Mouse (Mus musculus): ENCODE results near the gene Wdr6. TPM values are rescaled to one million over a fixed set of nuclear protein-coding genes. Genes with fewer than 3 reads are reported as not detected.
"Not testable (repeated sequence)": the region's sequence is repeated elsewhere in the genome, so short reads cannot be mapped to it uniquely, and the experiment has no call there.

Gene Wdr6
- polyA plus RNA-seq (2014; fragmentation: Nextera tagmentation; extraction: Ambion mirVana), result 82.0 and 95.0 TPM in 2 replicates

GRCm38 (mm10) chr9:108578545-108579343 lies at the start of gene Wdr6:
Gene Wdr6, minus strand, starts transcription at chr9:108578739.
- DNase-seq (ENCODE audit: low spot score) (peak; percentile 92), ATAC-seq (replicated peaks; ENCODE audit: low FRiP score, low TSS enrichment, low read depth) (peak; percentile 96)
- Histone ChIP-seq H3K9ac (ENCODE audit: low read length) (peak within 1 kb of the TSS; percentile 74), H3K36me3 (ENCODE audit: control insufficient read depth, insufficient read depth, low read length) (peaks cover 26% of the 10 kb centered on the region), H3K27me3 (replicated peaks; ENCODE audit: control insufficient read depth, insufficient read depth, low read length) (no peaks in the 10 kb centered on the region), H3K4me2 (ENCODE audit: low read length) (peak within 1 kb of the TSS; percentile 81), H3K9me3 (ENCODE audit: control insufficient read depth, low read length) (no peaks in the 10 kb centered on the region), H3K4me3 (ENCODE audit: low read depth, low read length) (peak within 1 kb of the TSS; percentile 70), H3K4me1 (replicated peaks; ENCODE audit: control insufficient read depth, insufficient read depth, low read length) (peaks cover 30% of the 10 kb centered on the region), H3K27ac (ENCODE audit: low read depth) (peak within 1 kb of the TSS; percentile 91)
- 5% methylated on average over 51 of the region's 51 CpGs for WGBS

GRCm38 (mm10) chr9:108628141-108628540 lies 49.6 kb upstream of the Wdr6 start:
- ATAC-seq (replicated peaks; ENCODE audit: low FRiP score, low TSS enrichment, low read depth) (no peak), DNase-seq (ENCODE audit: low spot score) (no peak)
- Histone ChIP-seq H3K9me3 (ENCODE audit: control insufficient read depth, low read length) (no peaks in the 10 kb centered on the region), H3K27ac (ENCODE audit: low read depth) (no peak overlapping the region), H3K27me3 (replicated peaks; ENCODE audit: control insufficient read depth, insufficient read depth, low read length) (no peaks in the 10 kb centered on the region), H3K36me3 (ENCODE audit: control insufficient read depth, insufficient read depth, low read length) (peaks cover 30% of the 10 kb centered on the region), H3K9ac (ENCODE audit: low read length) (no peak overlapping the region), H3K4me3 (ENCODE audit: low read depth, low read length) (no peak overlapping the region), H3K4me1 (replicated peaks; ENCODE audit: control insufficient read depth, insufficient read depth, low read length) (no peaks in the 10 kb centered on the region), H3K4me2 (ENCODE audit: low read length) (no peak overlapping the region)
- 82% methylated on average over 4 of the region's 4 CpGs for WGBS

- Histone ChIP-seq H3K36me3 (ENCODE audit: control insufficient read depth, insufficient read depth, low read length) (peaks cover 28% of the 10 kb centered on the region), H3K9ac (ENCODE audit: low read length) (no peak overlapping the region), H3K27ac (ENCODE audit: low read depth) (no peak overlapping the region), H3K9me3 (ENCODE audit: control insufficient read depth, low read length) (no peaks in the 10 kb centered on the region), H3K4me2 (ENCODE audit: low read length) (no peak overlapping the region), H3K27me3 (replicated peaks; ENCODE audit: control insufficient read depth, insufficient read depth, low read length) (no peaks in the 10 kb centered on the region), H3K4me1 (replicated peaks; ENCODE audit: control insufficient read depth, insufficient read depth, low read length) (no peaks in the 10 kb centered on the region), H3K4me3 (ENCODE audit: low read depth, low read length) (no peak overlapping the region)
- ATAC-seq (replicated peaks; ENCODE audit: low FRiP score, low TSS enrichment, low read depth), result no peak
- WGBS, result 70% methylated on average over 2 of the region's 2 CpGs
- no peak for DNase-seq (ENCODE audit: low spot score)
Measured at GRCm38 (mm10) chr9:108626498-108626897, 48.0 kb upstream of the Wdr6 start.

GRCm38 (mm10) chr9:108617301-108617700 lies 38.8 kb upstream of the Wdr6 start:
- Histone ChIP-seq H3K36me3 (ENCODE audit: control insufficient read depth, insufficient read depth, low read length) (peaks cover 73% of the 10 kb centered on the region), H3K9ac (ENCODE audit: low read length) (no peak overlapping the region), H3K4me2 (ENCODE audit: low read length) (no peak overlapping the region), H3K9me3 (ENCODE audit: control insufficient read depth, low read length) (no peaks in the 10 kb centered on the region), H3K4me3 (ENCODE audit: low read depth, low read length) (no peak overlapping the region), H3K4me1 (replicated peaks; ENCODE audit: control insufficient read depth, insufficient read depth, low read length) (no peaks in the 10 kb centered on the region), H3K27me3 (replicated peaks; ENCODE audit: control insufficient read depth, insufficient read depth, low read length) (no peaks in the 10 kb centered on the region), H3K27ac (ENCODE audit: low read depth) (no peak overlapping the region)
- ATAC-seq (replicated peaks; ENCODE audit: low FRiP score, low TSS enrichment, low read depth) (no peak), DNase-seq (ENCODE audit: low spot score) (no peak)
- WGBS, result 83% methylated on average over 1 of the region's 1 CpGs

- Histone ChIP-seq H3K27me3 (replicated peaks; ENCODE audit: control insufficient read depth, insufficient read depth, low read length) (no peaks in the 10 kb centered on the region), H3K36me3 (ENCODE audit: control insufficient read depth, insufficient read depth, low read length) (peaks cover 98% of the 10 kb centered on the region), H3K9ac (ENCODE audit: low read length) (no peak overlapping the region), H3K9me3 (ENCODE audit: control insufficient read depth, low read length) (no peaks in the 10 kb centered on the region), H3K4me2 (ENCODE audit: low read length) (no peak overlapping the region), H3K27ac (ENCODE audit: low read depth) (no peak overlapping the region), H3K4me1 (replicated peaks; ENCODE audit: control insufficient read depth, insufficient read depth, low read length) (no peaks in the 10 kb centered on the region), H3K4me3 (ENCODE audit: low read depth, low read length) (no peak overlapping the region)
- 95% methylated on average over 10 of the region's 10 CpGs for WGBS
- no peak for DNase-seq (ENCODE audit: low spot score)
- ATAC-seq (replicated peaks; ENCODE audit: low FRiP score, low TSS enrichment, low read depth), result no peak
Measured at GRCm38 (mm10) chr9:108611488-108611887, 32.9 kb upstream of the Wdr6 start.

- DNase-seq (ENCODE audit: low spot score), result no peak
- H3K27ac ChIP-seq (ENCODE audit: low read depth), result no peak overlapping the region
- WGBS, result 88% methylated on average over 4 of the region's 4 CpGs
- H3K9ac ChIP-seq (ENCODE audit: low read length), result no peak overlapping the region
- H3K4me2 ChIP-seq (ENCODE audit: low read length), result no peak overlapping the region
- H3K27me3 ChIP-seq (replicated peaks; ENCODE audit: control insufficient read depth, insufficient read depth, low read length), result no peaks in the 10 kb centered on the region
- H3K9me3 ChIP-seq (ENCODE audit: control insufficient read depth, low read length), result no peaks in the 10 kb centered on the region
- no peaks in the 10 kb centered on the region for H3K4me1 ChIP-seq (replicated peaks; ENCODE audit: control insufficient read depth, insufficient read depth, low read length)
- ATAC-seq (replicated peaks; ENCODE audit: low FRiP score, low TSS enrichment, low read depth), result no peak
- H3K4me3 ChIP-seq (ENCODE audit: low read depth, low read length), result no peak overlapping the region
- peaks cover 97% of the 10 kb centered on the region for H3K36me3 ChIP-seq (ENCODE audit: control insufficient read depth, insufficient read depth, low read length)
Measured at GRCm38 (mm10) chr9:108608889-108609288, 30.4 kb upstream of the Wdr6 start.

- not testable (repeated sequence) for H3K27me3 ChIP-seq (replicated peaks; ENCODE audit: control insufficient read depth, insufficient read depth, low read length); H3K4me1 ChIP-seq (replicated peaks; ENCODE audit: control insufficient read depth, insufficient read depth, low read length); H3K9me3 ChIP-seq (ENCODE audit: control insufficient read depth, low read length); H3K4me2 ChIP-seq (ENCODE audit: low read length); H3K9ac ChIP-seq (ENCODE audit: low read length); ATAC-seq (replicated peaks; ENCODE audit: low FRiP score, low TSS enrichment, low read depth); DNase-seq (ENCODE audit: low spot score); H3K4me3 ChIP-seq (ENCODE audit: low read depth, low read length); H3K27ac ChIP-seq (ENCODE audit: low read depth)
- WGBS, result 87% methylated on average over 5 of the region's 5 CpGs
- H3K36me3 ChIP-seq (ENCODE audit: control insufficient read depth, insufficient read depth, low read length), result peaks cover 97% of the 10 kb centered on the region
Measured at GRCm38 (mm10) chr9:108607929-108608328, 29.4 kb upstream of the Wdr6 start.

- WGBS, result 78% methylated on average over 4 of the region's 4 CpGs
- H3K9ac ChIP-seq (ENCODE audit: low read length), result no peak overlapping the region
- H3K9me3 ChIP-seq (ENCODE audit: control insufficient read depth, low read length), result no peaks in the 10 kb centered on the region
- H3K4me1 ChIP-seq (replicated peaks; ENCODE audit: control insufficient read depth, insufficient read depth, low read length), result no peaks in the 10 kb centered on the region
- DNase-seq (ENCODE audit: low spot score) (no peak), ATAC-seq (replicated peaks; ENCODE audit: low FRiP score, low TSS enrichment, low read depth) (no peak)
- no peak overlapping the region for H3K27ac ChIP-seq (ENCODE audit: low read depth)
- H3K4me3 ChIP-seq (ENCODE audit: low read depth, low read length), result no peak overlapping the region
- H3K4me2 ChIP-seq (ENCODE audit: low read length), result no peak overlapping the region
- H3K36me3 ChIP-seq (ENCODE audit: control insufficient read depth, insufficient read depth, low read length), result peaks cover 46% of the 10 kb centered on the region
- no peaks in the 10 kb centered on the region for H3K27me3 ChIP-seq (replicated peaks; ENCODE audit: control insufficient read depth, insufficient read depth, low read length)
Measured at GRCm38 (mm10) chr9:108601986-108602385, 23.4 kb upstream of the Wdr6 start.

- WGBS, result 59% methylated on average over 2 of the region's 2 CpGs
- Histone ChIP-seq H3K4me3 (ENCODE audit: low read depth, low read length) (no peak overlapping the region), H3K36me3 (ENCODE audit: control insufficient read depth, insufficient read depth, low read length) (peaks cover 28% of the 10 kb centered on the region)
Measured at GRCm38 (mm10) chr9:108600011-108600410, 21.5 kb upstream of the Wdr6 start.

More at GRCm38 (mm10) chr9:108600011-108600410, 21.5 kb upstream of the Wdr6 start:
- Histone ChIP-seq H3K9ac (ENCODE audit: low read length) (no peak overlapping the region), H3K4me2 (ENCODE audit: low read length) (no peak overlapping the region), H3K27me3 (replicated peaks; ENCODE audit: control insufficient read depth, insufficient read depth, low read length) (no peaks in the 10 kb centered on the region), H3K4me1 (replicated peaks; ENCODE audit: control insufficient read depth, insufficient read depth, low read length) (no peaks in the 10 kb centered on the region), H3K27ac (ENCODE audit: low read depth) (no peak overlapping the region), H3K9me3 (ENCODE audit: control insufficient read depth, low read length) (no peaks in the 10 kb centered on the region)
- no peak for ATAC-seq (replicated peaks; ENCODE audit: low FRiP score, low TSS enrichment, low read depth)
- no peak for DNase-seq (ENCODE audit: low spot score)

All from intestine, embryonic 14.5 days (tissue).